In the genomic region with DNA sequence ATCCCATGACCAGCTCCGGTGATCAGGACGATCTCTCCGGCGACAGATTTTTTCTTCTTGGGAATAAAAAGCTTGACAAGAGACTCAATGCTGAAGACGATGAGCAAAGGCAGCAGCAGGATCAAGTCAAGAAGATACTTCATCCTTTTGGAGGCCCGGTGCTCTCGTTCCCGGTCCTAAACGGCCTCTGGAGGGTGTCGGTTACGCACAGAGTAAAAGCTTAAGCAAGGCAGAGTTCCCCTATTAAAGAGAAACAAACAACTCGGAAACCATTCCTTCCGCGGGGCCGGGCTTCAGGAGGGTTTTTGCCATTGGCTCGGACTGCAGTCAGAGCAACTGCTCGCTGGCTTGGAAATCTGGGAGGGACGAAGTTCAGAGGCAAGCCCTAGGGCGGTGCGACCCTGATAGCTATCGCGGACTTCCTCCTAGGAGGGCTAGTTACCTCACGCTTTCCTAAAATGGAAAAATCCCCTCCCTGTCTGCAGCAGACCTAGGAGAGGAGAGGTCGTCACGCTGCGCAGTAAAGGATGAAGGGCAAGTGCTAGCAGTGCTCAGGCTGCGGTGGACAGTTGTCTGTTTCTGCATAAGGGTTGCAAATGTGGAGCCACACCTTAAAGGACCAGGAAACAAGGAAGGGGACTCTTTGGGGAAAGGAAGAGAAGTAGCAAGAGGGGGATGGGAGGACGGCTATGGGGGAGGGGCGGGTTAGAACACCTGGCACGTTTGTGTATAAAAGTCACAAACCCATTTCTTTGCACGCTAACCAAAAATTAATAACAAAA, we compare ENCODE assay signal across 8 mouse cellular contexts. TPM values are rescaled to one million over a fixed set of nuclear protein-coding genes. Genes with fewer than 3 reads are reported as not detected.
A peak's percentile ranks its signal among the peaks of the same experiment; 100 is the strongest.
DNase-seq lines count a peak whose midpoint lies in the region; ATAC-seq and TF ChIP-seq lines count a peak whose summit lies in the region.

Gene Hsd17b11 (minus strand): TSS at position 323 of the 782 bp plus-strand sequence.

- in situ Hi-C loops in CH12.LX (cut with MboI; ENCODE audit: low pct_ligation_motif_present, low pct_unique_long_range_greater_than_20kb, low sequenced_read_pairs) = no loop called here

- TF ChIP-seq RAD21 in CH12.LX (IDR thresholded peaks at IDR 0.05; ENCODE audit: low read depth, low read length) = no peak

- peaks cover 13 to 48% of the 10 kb centered on the region in 2 experiments for H3K4me1 ChIP-seq in CH12.LX (ENCODE audit: control insufficient read depth in 1 of 2, insufficient read depth in 2 of 2)
- peaks cover 10% of the 10 kb centered on the region for H3K4me1 ChIP-seq in forebrain, embryonic 12.5 days
- H3K4me1 ChIP-seq in heart, embryonic 16.5 days (ENCODE audit: control insufficient read depth, insufficient read depth, low read length) = peaks cover 28% of the 10 kb centered on the region
- H3K4me1 ChIP-seq in liver, embryonic 14.5 days (replicated peaks; ENCODE audit: control insufficient read depth in 2 of 2, insufficient read depth in 2 of 2, low read length in 1 of 2) = peaks cover 7 to 33% of the 10 kb centered on the region in 2 experiments
- peaks cover 4% of the 10 kb centered on the region; the same call in 1 of the 2 replicates for H3K4me1 ChIP-seq in stomach, postnatal 0 days (replicated peaks; ENCODE audit: control insufficient read depth, insufficient read depth)

- no peaks in the 10 kb centered on the region for H3K27me3 ChIP-seq in CH12.LX (replicated peaks)
- H3K27me3 ChIP-seq in forebrain, embryonic 12.5 days = peaks cover 24% of the 10 kb centered on the region
- H3K27me3 ChIP-seq in heart, embryonic 16.5 days (ENCODE audit: control insufficient read depth, insufficient read depth, low read length) = no peaks in the 10 kb centered on the region
- no peaks in the 10 kb centered on the region for H3K27me3 ChIP-seq in liver, embryonic 14.5 days (ENCODE audit: control insufficient read depth, insufficient read depth, low read length)
- H3K27me3 ChIP-seq in stomach, postnatal 0 days (ENCODE audit: control insufficient read depth, insufficient read depth, low read length) = no peaks in the 10 kb centered on the region

- DNase-seq in CH12.LX (ENCODE audit: extremely low read depth) = peak; percentile 80
- peak; percentile 39 for DNase-seq in c-Kit-positive CD71-positive TER-119-positive erythroid progenitor cells, embryonic 14.5 days (ENCODE audit: low spot score)
- DNase-seq in kidney, postnatal 36 days = peak; percentile 92 to 95
- peak; percentile 43 to 55 (median 54) for DNase-seq in liver, embryonic 14.5 days (ENCODE audit: low read depth in 3 of 3, low spot score in 3 of 3)
- peak; percentile 77 for DNase-seq in neural tube, embryonic 10.5 days (ENCODE audit: extremely low spot score, low spot score)
- DNase-seq in stomach, postnatal 0 days (ENCODE audit: low spot score) = peak; percentile 90

- no peak for TF ChIP-seq CTCF in CH12.LX (conservative IDR thresholded peaks at IDR 0.05 in 1 of 2, IDR thresholded peaks at IDR 0.05 in 1 of 2; ENCODE audit: low read depth in 2 of 2, low read length in 2 of 2)
- TF ChIP-seq CTCF in liver, embryonic 14.5 days (IDR thresholded peaks at IDR 0.05; ENCODE audit: low read depth) = no peak
- peak; percentile 39 for TF ChIP-seq CTCF in stomach, postnatal 0 days (IDR thresholded peaks at IDR 0.05; ENCODE audit: low read depth)

- peak within 1 kb of the TSS; percentile 61 to 69 (median 66) for H3K4me3 ChIP-seq in CH12.LX (replicated peaks in 1 of 3; ENCODE audit: low read depth in 2 of 3, low read length in 2 of 3, poor library complexity in 1 of 3)
- H3K4me3 ChIP-seq in forebrain, embryonic 12.5 days (replicated peaks) = peak within 1 kb of the TSS; percentile 41
- H3K4me3 ChIP-seq in heart, embryonic 16.5 days (ENCODE audit: low read length) = peak within 1 kb of the TSS; percentile 71
- peak within 1 kb of the TSS; percentile 62 to 73 for H3K4me3 ChIP-seq in liver, embryonic 14.5 days (ENCODE audit: insufficient read depth in 1 of 2, low read depth in 2 of 2, low read length in 2 of 2)
- peak within 1 kb of the TSS; percentile 49 for H3K4me3 ChIP-seq in stomach, postnatal 0 days (ENCODE audit: low read depth, low read length)

- peak within 1 kb of the TSS; percentile 36 for H3K27ac ChIP-seq in CH12.LX (ENCODE audit: insufficient read depth, low read depth)
- H3K27ac ChIP-seq in forebrain, embryonic 12.5 days = no peak within 1 kb of the TSS
- H3K27ac ChIP-seq in heart, embryonic 16.5 days (ENCODE audit: low read length) = peak within 1 kb of the TSS; percentile 87
- peak within 1 kb of the TSS; percentile 27; the same call in 1 of the 2 replicates for H3K27ac ChIP-seq in liver, embryonic 14.5 days
- H3K27ac ChIP-seq in stomach, postnatal 0 days (replicated peaks) = peak within 1 kb of the TSS; percentile 88

- H3K36me3 ChIP-seq in CH12.LX (replicated peaks in 1 of 2; ENCODE audit: control insufficient read depth in 1 of 2, insufficient read depth in 1 of 2, low read length in 1 of 2) = peaks cover 12 to 19% of the 10 kb centered on the region in 2 experiments
- no peaks in the 10 kb centered on the region for H3K36me3 ChIP-seq in forebrain, embryonic 12.5 days (replicated peaks)
- H3K36me3 ChIP-seq in heart, embryonic 16.5 days (ENCODE audit: control insufficient read depth, insufficient read depth) = peaks cover 12% of the 10 kb centered on the region
- H3K36me3 ChIP-seq in liver, embryonic 14.5 days (replicated peaks; ENCODE audit: control insufficient read depth, insufficient read depth, low read depth) = no peaks in the 10 kb centered on the region
- H3K36me3 ChIP-seq in stomach, postnatal 0 days (ENCODE audit: control insufficient read depth, insufficient read depth, low read length) = peaks cover 4% of the 10 kb centered on the region; the same call in 1 of the 2 replicates

- ATAC-seq in forebrain, embryonic 12.5 days (ENCODE audit: low FRiP score) = peak; percentile 57
- ATAC-seq in heart, embryonic 16.5 days (replicated peaks; ENCODE audit: extremely low read depth, insufficient read depth, low FRiP score) = peak; percentile 91
- peak; percentile 81 for ATAC-seq in liver, embryonic 14.5 days (ENCODE audit: insufficient read depth)
- peak; percentile 94 for ATAC-seq in stomach, postnatal 0 days (ENCODE audit: low FRiP score, low TSS enrichment)

- peak; percentile 57 for TF ChIP-seq POLR2A in CH12.LX (IDR thresholded peaks at IDR 0.05; ENCODE audit: low read depth, low read length)

- TF ChIP-seq EP300 in CH12.LX (IDR thresholded peaks at IDR 0.05; ENCODE audit: low read length) = no peak
- no peak for TF ChIP-seq EP300 in liver, embryonic 14.5 days (IDR thresholded peaks at IDR 0.05; ENCODE audit: low read depth)
- no peak for TF ChIP-seq EP300 in stomach, postnatal 0 days (optimal IDR thresholded peaks at IDR 0.05)

- no peaks in the 10 kb centered on the region for H3K79me2 ChIP-seq in CH12.LX (replicated peaks; ENCODE audit: control insufficient read depth, extremely low read depth, insufficient read depth, poor library complexity, severe bottlenecking)

- peak within 1 kb of the TSS; percentile 75 for H3K9ac ChIP-seq in CH12.LX (ENCODE audit: insufficient read depth, low read depth)
- peak within 1 kb of the TSS; percentile 50 for H3K9ac ChIP-seq in forebrain, embryonic 12.5 days
- H3K9ac ChIP-seq in heart, embryonic 16.5 days (ENCODE audit: low read length) = peak within 1 kb of the TSS; percentile 77
- H3K9ac ChIP-seq in liver, embryonic 14.5 days (replicated peaks) = peak within 1 kb of the TSS; percentile 64
- H3K9ac ChIP-seq in stomach, postnatal 0 days (ENCODE audit: low read length) = peak within 1 kb of the TSS; percentile 67

- WGBS in forebrain, embryonic 12.5 days = 3% methylated on average over 31 of the region's 31 CpGs
- under 1% methylated on average over 31 of the region's 31 CpGs for WGBS in heart, embryonic 16.5 days
- WGBS in liver, embryonic 14.5 days (ENCODE audit: insufficient replicate concordance) = 1% methylated on average over 31 of the region's 31 CpGs
- under 1% methylated on average over 31 of the region's 31 CpGs for WGBS in stomach, postnatal 0 days

- peak within 1 kb of the TSS; percentile 91 for H3K4me2 ChIP-seq in CH12.LX (ENCODE audit: insufficient read depth, low read depth, poor library complexity, severe bottlenecking)
- peak within 1 kb of the TSS; percentile 75 for H3K4me2 ChIP-seq in forebrain, embryonic 12.5 days
- peak within 1 kb of the TSS; percentile 70 for H3K4me2 ChIP-seq in heart, embryonic 16.5 days (ENCODE audit: low read depth, low read length)
- peak within 1 kb of the TSS; percentile 71 for H3K4me2 ChIP-seq in liver, embryonic 14.5 days (ENCODE audit: low read depth)
- peak within 1 kb of the TSS; percentile 58 for H3K4me2 ChIP-seq in stomach, postnatal 0 days (replicated peaks; ENCODE audit: low read depth)

- dilution Hi-C loops in CH12.LX (cut with MboI; ENCODE audit: extremely low pct_ligation_motif_present, extremely low pct_unique_long_range_greater_than_20kb, low sequenced_read_pairs) = no loop called here

- no peaks in the 10 kb centered on the region for H3K9me3 ChIP-seq in CH12.LX (replicated peaks; ENCODE audit: low read length)
- no peaks in the 10 kb centered on the region for H3K9me3 ChIP-seq in forebrain, embryonic 12.5 days
- no peaks in the 10 kb centered on the region for H3K9me3 ChIP-seq in heart, embryonic 16.5 days (replicated peaks; ENCODE audit: control insufficient read depth, low read length)
- no peaks in the 10 kb centered on the region for H3K9me3 ChIP-seq in liver, embryonic 14.5 days (ENCODE audit: control insufficient read depth, low read length)
- no peaks in the 10 kb centered on the region for H3K9me3 ChIP-seq in stomach, postnatal 0 days (ENCODE audit: control insufficient read depth, low read length)

TF ChIP-seq in CH12.LX, 34 proteins besides CTCF, POLR2A, EP300 and RAD21 (continues in another document):
- TF ChIP-seq BHLHE40 (IDR thresholded peaks at IDR 0.05; ENCODE audit: low read depth, low read length) (peak; percentile 80), NRF1 (IDR thresholded peaks at IDR 0.05; ENCODE audit: low read depth, low read length) (peak; percentile 9; the same call in 1 of the 2 replicates), SIN3A (IDR thresholded peaks at IDR 0.05; ENCODE audit: low read length) (no peak), MEF2A (IDR thresholded peaks at IDR 0.05; ENCODE audit: borderline replicate concordance, low read depth, low read length) (peak; percentile 43; the same call in 1 of the 2 replicates), ELF1 (IDR thresholded peaks at IDR 0.05; ENCODE audit: low read depth, low read length) (peak; percentile 66; the same call in 1 of the 2 replicates), NELFE (IDR thresholded peaks at IDR 0.05; ENCODE audit: low read depth, low read length) (peak; percentile 46; the same call in 1 of the 2 replicates)

RNA-seq across cellular contexts. Expression of gene Hsd17b11, which starts in this region (rescaled TPM):
- total RNA-seq in CH12.LX (2012; rRNA removed) = 7.7 and 9.4 TPM in 2 replicates
- 15.3 and 17.3 TPM in 2 replicates for total RNA-seq in CH12.LX (2014; rRNA removed)
- polyA plus RNA-seq in CH12.LX (2012; ENCODE audit: insufficient read length, low read depth) = 23.1 and 25.8 TPM in 2 replicates
- polyA plus RNA-seq in forebrain, embryonic 12.5 days (2016; fragmentation: Nextera tagmentation; extraction: Ambion mirVana) = 1.5 and 1.7 TPM in 2 replicates
- polyA plus RNA-seq in heart, embryonic 16.5 days (2015; fragmentation: Nextera tagmentation; extraction: Ambion mirVana) = 3.3 and 3.5 TPM in 2 replicates
- 6.1 and 7.9 TPM in 2 replicates for polyA plus RNA-seq in liver, embryonic 14.5 days (2012; rRNA removed)
- polyA plus RNA-seq in liver, embryonic 14.5 days (2014; fragmentation: Nextera tagmentation; extraction: Ambion mirVana) = 1.9 and 2.6 TPM in 2 replicates
- 19.1 and 20.9 TPM in 2 replicates for polyA plus RNA-seq in stomach, postnatal 0 days (2015; fragmentation: Nextera tagmentation; extraction: Ambion mirVana)

Comparison
In these comparisons a context has a peak if more than half of its experiments do, and no peak if none do; other contexts are left out.
1. DNase-seq: peak in every context shown above with its lines; median percentile 94 in kidney, postnatal 36 days; 90 in stomach, postnatal 0 days; 80 in CH12.LX; 77 in neural tube, embryonic 10.5 days; 54 in liver, embryonic 14.5 days; 39 in c-Kit-positive CD71-positive TER-119-positive erythroid progenitor cells, embryonic 14.5 days.